Mouse (Mus musculus) heart, embryonic 12.5 days (tissue): ENCODE measurements around the gene Card11. TPM values are rescaled to one million over a fixed set of nuclear protein-coding genes. Genes with fewer than 3 reads are reported as not detected.

Experiments used
- ATAC-seq: fragments of 200-750 bp; cut with Nextera tagmentation; 2 replicates; pipeline ENCODE4 v1.8.0; 2017; ENCODE audit warnings: moderate TSS enrichment, moderate library complexity; ENCODE audit not compliant: insufficient number of reproducible peaks, low FRiP score
- H3K27ac ChIP-seq: fragments of 300-500 bp; sonication (generic); 2 replicates; pipeline ENCODE4 v1.5.1; 2016; ENCODE audit warnings: mild to moderate bottlenecking, moderate library complexity; ENCODE audit not compliant: poor library complexity, severe bottlenecking
- H3K27me3 ChIP-seq: fragments of 300-500 bp; sonication (generic); replicated peaks from 2 replicates; pipeline ENCODE4 v1.6.1; 2016; ENCODE audit warnings: mild to moderate bottlenecking, moderate library complexity
- H3K36me3 ChIP-seq: fragments of 300-500 bp; sonication (generic); 2 replicates; pipeline ENCODE4 v1.6.1; 2016; ENCODE audit warnings: mild to moderate bottlenecking, moderate library complexity
- H3K4me1 ChIP-seq: fragments of 300-500 bp; sonication (generic); replicated peaks from 2 replicates; pipeline ENCODE4 v1.6.1; 2016; ENCODE audit warnings: mild to moderate bottlenecking
- H3K4me2 ChIP-seq: fragments of 300-500 bp; sonication (generic); 2 replicates; pipeline ENCODE4 v1.6.1; 2016; ENCODE audit warnings: mild to moderate bottlenecking, moderate library complexity
- H3K4me3 ChIP-seq: fragments of 300-500 bp; sonication (generic); 2 replicates; pipeline ENCODE4 v1.5.1; 2016; ENCODE audit warnings: mild to moderate bottlenecking
- H3K9ac ChIP-seq: fragments of 300-500 bp; sonication (generic); 2 replicates; pipeline ENCODE4 v1.6.1; 2016; ENCODE audit warnings: mild to moderate bottlenecking, moderate library complexity
- H3K9me3 ChIP-seq: fragments of 300-500 bp; sonication (generic); replicated peaks from 2 replicates; pipeline ENCODE4 v1.6.1; 2016; ENCODE audit warnings: mild to moderate bottlenecking, moderate library complexity
- WGBS: fragments of 180-500 bp; shearing (Covaris S2); methylation state at CpG from one replicate; pipeline ENCODE4 v1.1.7; 2016; 5-methylcytosine and 5-hydroxymethylcytosine counted together
- polyA plus RNA-seq: library from polyadenylated mRNA; unstranded; fragments of >200 nt; fragmentation: Nextera tagmentation; extraction: Ambion mirVana; gene quantifications from 2 replicates; pipeline ENCODE4 v1.2.1, GENCODE M21; 2016

The Card11 gene
- polyA plus RNA-seq, 1 experiment from 2014 or later = 0.18 TPM

- H3K27ac ChIP-seq = no peak overlapping the region
- no peak overlapping the region for H3K4me3 ChIP-seq
- 79% methylated on average over 13 of the region's 13 CpGs for WGBS
- no peaks in the 10 kb centered on the region for H3K27me3 ChIP-seq
- no peak overlapping the region for H3K9ac ChIP-seq
- H3K36me3 ChIP-seq = no peaks in the 10 kb centered on the region
- H3K4me1 ChIP-seq = no peaks in the 10 kb centered on the region
- no peak overlapping the region for H3K4me2 ChIP-seq
- H3K9me3 ChIP-seq = no peaks in the 10 kb centered on the region
- no peak for ATAC-seq
These were observed 99.5 kb downstream of the Card11 start for GRCm38 (mm10) chr5:140900866-140901265.

GRCm38 (mm10) chr5:140891080-140891479 lies 109.3 kb downstream of the Card11 start:
- 29% methylated on average over 10 of the region's 10 CpGs for WGBS
- Histone ChIP-seq H3K36me3 (no peaks in the 10 kb centered on the region), H3K4me2 (peak overlapping the region; percentile 50), H3K27ac (no peak overlapping the region), H3K9me3 (no peaks in the 10 kb centered on the region), H3K9ac (no peak overlapping the region), H3K4me3 (no peak overlapping the region), H3K4me1 (peaks cover 20% of the 10 kb centered on the region), H3K27me3 (peaks cover 21% of the 10 kb centered on the region)
- no peak for ATAC-seq

GRCm38 (mm10) chr5:140890050-140890449 lies 110.3 kb downstream of the Card11 start:
- peaks cover 25% of the 10 kb centered on the region for H3K4me1 ChIP-seq
- H3K4me2 ChIP-seq = peak overlapping the region; percentile 50; the same call in 1 of the 2 replicates
- ATAC-seq = peak; percentile 52; the same call in 1 of the 2 replicates
- peaks cover 21% of the 10 kb centered on the region for H3K27me3 ChIP-seq
- H3K9me3 ChIP-seq = no peaks in the 10 kb centered on the region
- H3K9ac ChIP-seq = no peak overlapping the region
- no peak overlapping the region for H3K4me3 ChIP-seq
- no peak overlapping the region for H3K27ac ChIP-seq
- 55% methylated on average over 14 of the region's 14 CpGs for WGBS
- no peaks in the 10 kb centered on the region for H3K36me3 ChIP-seq

- ATAC-seq = peak; percentile 5; the same call in 1 of the 2 replicates
- no peak overlapping the region for H3K9ac ChIP-seq
- peaks cover 31% of the 10 kb centered on the region for H3K4me1 ChIP-seq
- H3K4me3 ChIP-seq = no peak overlapping the region
- no peak overlapping the region for H3K4me2 ChIP-seq
- WGBS = 38% methylated on average over 8 of the region's 8 CpGs
- no peaks in the 10 kb centered on the region for H3K36me3 ChIP-seq
- H3K27me3 ChIP-seq = peaks cover 21% of the 10 kb centered on the region
- H3K27ac ChIP-seq = no peak overlapping the region
- H3K9me3 ChIP-seq = no peaks in the 10 kb centered on the region
These were observed 110.8 kb downstream of the Card11 start for GRCm38 (mm10) chr5:140889539-140889938.

GRCm38 (mm10) chr5:140887871-140888270 lies 112.5 kb downstream of the Card11 start:
- Histone ChIP-seq H3K4me2 (no peak overlapping the region), H3K27ac (no peak overlapping the region), H3K4me1 (peaks cover 32% of the 10 kb centered on the region), H3K4me3 (no peak overlapping the region), H3K9me3 (no peaks in the 10 kb centered on the region), H3K9ac (no peak overlapping the region), H3K36me3 (no peaks in the 10 kb centered on the region), H3K27me3 (peaks cover 19% of the 10 kb centered on the region)
- 41% methylated on average over 8 of the region's 8 CpGs for WGBS
- ATAC-seq = no peak

- H3K27ac ChIP-seq = peak overlapping the region; percentile 50
These were observed 115.4 kb downstream of the Card11 start for GRCm38 (mm10) chr5:140884966-140885365.

GRCm38 (mm10) chr5:140882391-140882790 lies 118.0 kb downstream of the Card11 start:
- no peak for ATAC-seq
- 67% methylated on average over 4 of the region's 4 CpGs for WGBS

More at GRCm38 (mm10) chr5:140884966-140885365, 115.4 kb downstream of the Card11 start:
- no peak overlapping the region for H3K9ac ChIP-seq
- no peaks in the 10 kb centered on the region for H3K36me3 ChIP-seq
- WGBS = 25% methylated on average over 13 of the region's 13 CpGs
- peak overlapping the region; percentile 16 for H3K4me2 ChIP-seq
- peaks cover 22% of the 10 kb centered on the region for H3K4me1 ChIP-seq
- H3K9me3 ChIP-seq = no peaks in the 10 kb centered on the region
- H3K27me3 ChIP-seq = peaks cover 10% of the 10 kb centered on the region; the same call in 1 of the 2 replicates
- H3K4me3 ChIP-seq = no peak overlapping the region
- peak; percentile 58; the same call in 1 of the 2 replicates for ATAC-seq

GRCm38 (mm10) chr5:140880151-140880550 lies 120.2 kb downstream of the Card11 start:
- H3K27ac ChIP-seq = no peak overlapping the region

More at GRCm38 (mm10) chr5:140882391-140882790, 118.0 kb downstream of the Card11 start:
- Histone ChIP-seq H3K4me3 (no peak overlapping the region), H3K36me3 (no peaks in the 10 kb centered on the region), H3K9me3 (no peaks in the 10 kb centered on the region), H3K4me2 (no peak overlapping the region), H3K27me3 (0 out of 2 replicates have a peak, but pooled peaks cover 2% of the 10 kb centered on the region), H3K9ac (no peak overlapping the region), H3K4me1 (peaks cover 12% of the 10 kb centered on the region; the same call in 1 of the 2 replicates), H3K27ac (no peak overlapping the region)

GRCm38 (mm10) chr5:140878644-140879043 lies 121.7 kb downstream of the Card11 start:
- Histone ChIP-seq H3K4me3 (no peak overlapping the region), H3K9me3 (no peaks in the 10 kb centered on the region), H3K4me1 (no peaks in the 10 kb centered on the region; the same call in 1 of the 2 replicates), H3K4me2 (no peak overlapping the region), H3K27me3 (0 out of 2 replicates have a peak, but pooled peaks cover 2% of the 10 kb centered on the region), H3K27ac (no peak overlapping the region), H3K36me3 (no peaks in the 10 kb centered on the region), H3K9ac (no peak overlapping the region)
- WGBS = 63% methylated on average over 6 of the region's 6 CpGs
- no peak for ATAC-seq

More at GRCm38 (mm10) chr5:140880151-140880550, 120.2 kb downstream of the Card11 start:
- Histone ChIP-seq H3K36me3 (no peaks in the 10 kb centered on the region), H3K4me3 (no peak overlapping the region), H3K9ac (no peak overlapping the region), H3K4me2 (no peak overlapping the region), H3K27me3 (0 out of 2 replicates have a peak, but pooled peaks cover 2% of the 10 kb centered on the region), H3K9me3 (no peaks in the 10 kb centered on the region), H3K4me1 (peaks cover 8% of the 10 kb centered on the region; the same call in 1 of the 2 replicates)
- WGBS = 55% methylated on average over 10 of the region's 10 CpGs
- no peak for ATAC-seq

- Histone ChIP-seq H3K9ac (0 out of 2 replicates have a peak overlapping the region, but pooled peaks have one; percentile 50), H3K27ac (no peak overlapping the region), H3K4me3 (no peak overlapping the region), H3K36me3 (no peaks in the 10 kb centered on the region), H3K9me3 (no peaks in the 10 kb centered on the region), H3K4me1 (peaks cover 17% of the 10 kb centered on the region), H3K4me2 (peak overlapping the region; percentile 61), H3K27me3 (peaks cover 2% of the 10 kb centered on the region; the same call in 1 of the 2 replicates)
- 65% methylated on average over 6 of the region's 6 CpGs for WGBS
- ATAC-seq = no peak
These were observed 126.6 kb downstream of the Card11 start for GRCm38 (mm10) chr5:140873736-140874307.

- Histone ChIP-seq H3K9me3 (no peaks in the 10 kb centered on the region), H3K4me2 (peak overlapping the region; percentile 61), H3K4me3 (peak overlapping the region; percentile 26), H3K27me3 (peaks cover 2% of the 10 kb centered on the region; the same call in 1 of the 2 replicates), H3K9ac (peak overlapping the region; percentile 50), H3K36me3 (no peaks in the 10 kb centered on the region), H3K27ac (no peak overlapping the region), H3K4me1 (peaks cover 17% of the 10 kb centered on the region)
- ATAC-seq = no peak
- 10% methylated on average over 18 of the region's 18 CpGs for WGBS
These were observed 127.3 kb downstream of the Card11 start for GRCm38 (mm10) chr5:140873039-140873551.
